Mouse (Mus musculus) CH12.LX (cell line): ENCODE results near the gene Gpr176.
A peak's percentile ranks its signal among the peaks of the same experiment; 100 is the strongest.

ENCODE experiments used
- CTCF ChIP-seq, 2 experiments: IDR thresholded peaks in 1 of 2; conservative IDR thresholded peaks in 1 of 2; 2 replicates each; pipeline ENCODE4 v1.5.1; 2011 to 2012; ENCODE audit warnings: low read depth in 2 of 2, low read length in 2 of 2, improper control_type of control experiment in 1 of 2, inconsistent platforms in 1 of 2, mild to moderate bottlenecking in 1 of 2, moderate library complexity in 1 of 2
- HCFC1 ChIP-seq: IDR thresholded peaks from 2 replicates; pipeline ENCODE4 v1.6.1; 2012; ENCODE audit warnings: low read depth, mild to moderate bottlenecking, inconsistent platforms, low read length, improper control_type of control experiment
- MAX ChIP-seq: IDR thresholded peaks from 2 replicates; pipeline ENCODE4 v1.6.1; 2011; ENCODE audit warnings: low read length, improper control_type of control experiment
- POLR2A ChIP-seq: IDR thresholded peaks from 2 replicates; pipeline ENCODE4 v1.6.1; 2011; ENCODE audit warnings: low read depth, mild to moderate bottlenecking, improper control_type of control experiment, low read length
- TBP ChIP-seq: conservative IDR thresholded peaks from 2 replicates; pipeline ENCODE4 v1.6.1; 2011; ENCODE audit warnings: low read depth, low read length, improper control_type of control experiment

DNA sequence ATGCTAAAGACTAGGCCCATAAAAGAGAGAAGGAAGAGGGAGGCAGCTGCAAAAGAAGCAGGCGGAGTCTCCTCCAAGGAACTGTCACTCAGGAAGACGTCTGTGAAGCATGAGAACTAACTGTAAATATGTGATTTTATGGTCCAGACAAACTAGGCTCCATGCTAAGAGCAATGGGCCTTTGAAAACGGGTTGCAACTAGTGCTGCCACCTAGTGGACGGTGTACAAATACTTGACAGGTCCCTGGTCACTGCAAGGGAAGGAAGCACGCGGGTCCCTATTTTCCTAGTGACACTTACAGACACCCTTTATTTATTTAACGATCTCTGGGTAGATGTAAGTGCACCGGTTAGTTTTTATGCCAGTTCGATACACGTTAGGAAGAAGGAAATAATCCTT is 127.3 kb downstream of the Gpr176 start:
- TF ChIP-seq POLR2A = no peak
- peak; percentile 81 to 89 for TF ChIP-seq CTCF (conservative IDR thresholded peaks at IDR 0.05 in 1 of 2, IDR thresholded peaks at IDR 0.05 in 1 of 2; ENCODE audit: low read depth in 2 of 2, low read length in 2 of 2)
- no peak for TF ChIP-seq MAX
- TF ChIP-seq TBP = no peak
- no peak for TF ChIP-seq HCFC1
